Mouse (Mus musculus) erythroblast, embryonic 14.5 days (primary cell): ENCODE results near the gene Smyd3.

Source experiments
- GATA1 ChIP-seq: IDR thresholded peaks from 2 replicates; pipeline ENCODE4 v1.6.1; 2012; ENCODE audit warnings: low read length, inconsistent platforms, mixed read lengths
- TAL1 ChIP-seq: IDR thresholded peaks from 3 replicates; pipeline ENCODE4 v1.6.1; 2012; ENCODE audit warnings: low read length, inconsistent platforms, mixed read lengths

GRCm38 (mm10) chr1:179443835-179444234, 74.0 kb downstream of the Smyd3 start:
- no peak for TF ChIP-seq GATA1
- no peak for TF ChIP-seq TAL1
